Mouse (Mus musculus) MEL (cell line): ENCODE results near the gene E130218I03Rik. TPM values are rescaled to one million over a fixed set of nuclear protein-coding genes. Genes with fewer than 3 reads are reported as not detected.

Source experiments
- DNase-seq: peaks from one replicate; pipeline ENCODE4 v3.0.0; 2011; ENCODE audit warnings: low read depth, low spot score
- H3K27ac ChIP-seq: 2 replicates; pipeline ENCODE4 v1.5.1; 2012; ENCODE audit warnings: low read depth, mild to moderate bottlenecking, control low read depth, low read length, moderate library complexity; ENCODE audit not compliant: control insufficient read depth
- H3K27me3 ChIP-seq, 2 experiments: fragments of 150-350 bp in 1 of 2; sonication (generic) in 1 of 2; 2 replicates each; pipeline ENCODE4 v1.6.1; 2012; ENCODE audit warnings: low read length in 2 of 2, mild to moderate bottlenecking in 2 of 2, improper control_type of control experiment in 1 of 2, moderate library complexity in 1 of 2; ENCODE audit not compliant: insufficient read depth in 2 of 2, control insufficient read depth in 1 of 2
- H3K36me3 ChIP-seq, 2 experiments: 2 replicates each; pipeline ENCODE4 v1.6.1; 2012 to 2014; ENCODE audit warnings: low read length in 2 of 2, improper control_type of control experiment in 1 of 2, inconsistent platforms in 1 of 2, mild to moderate bottlenecking in 1 of 2; ENCODE audit not compliant: insufficient read depth in 2 of 2, control insufficient read depth in 1 of 2
- H3K4me1 ChIP-seq, 2 experiments: fragments of 150-350 bp in 1 of 2; sonication (generic) in 1 of 2; 2 replicates each; pipeline ENCODE4 v1.6.1; 2012; ENCODE audit warnings: low read length in 2 of 2, improper control_type of control experiment in 1 of 2, mild to moderate bottlenecking in 1 of 2; ENCODE audit not compliant: insufficient read depth in 2 of 2, control insufficient read depth in 1 of 2
- H3K4me3 ChIP-seq, 2 experiments: fragments of 150-350 bp in 1 of 2; sonication (generic) in 1 of 2; 2 replicates each; pipeline ENCODE4 v1.5.1; 2012; ENCODE audit warnings: low read depth in 2 of 2, low read length in 2 of 2, mild to moderate bottlenecking in 2 of 2, moderate library complexity in 2 of 2, control low read depth in 1 of 2, improper control_type of control experiment in 1 of 2; ENCODE audit not compliant: control insufficient read depth in 1 of 2, insufficient read depth in 1 of 2
- H3K79me2 ChIP-seq: 2 replicates; pipeline ENCODE4 v1.6.1; 2012; ENCODE audit warnings: mild to moderate bottlenecking, low read length, moderate library complexity; ENCODE audit not compliant: control insufficient read depth, poor library complexity, insufficient read depth
- H3K9ac ChIP-seq: 2 replicates; pipeline ENCODE4 v1.6.1; 2012; ENCODE audit warnings: low read depth, mild to moderate bottlenecking, control low read depth, low read length, moderate library complexity; ENCODE audit not compliant: control insufficient read depth, poor library complexity, severe bottlenecking
- H3K9me3 ChIP-seq: fragments of 150-350 bp; sonication (generic); replicated peaks from 2 replicates; pipeline ENCODE4 v1.6.1; 2012; ENCODE audit warnings: mild to moderate bottlenecking, low read length, improper control_type of control experiment, moderate library complexity; ENCODE audit not compliant: insufficient read depth
- CHD1 ChIP-seq: IDR thresholded peaks from 2 replicates; pipeline ENCODE4 v1.6.1; 2012; ENCODE audit warnings: low read depth, mild to moderate bottlenecking, inconsistent platforms, low read length, improper control_type of control experiment
- E2F4 ChIP-seq: IDR thresholded peaks from 2 replicates; pipeline ENCODE4 v1.6.1; 2011; ENCODE audit warnings: low read depth, low read length, improper control_type of control experiment, borderline replicate concordance
- EP300 ChIP-seq, 2 experiments: IDR thresholded peaks; 2 replicates each; pipeline ENCODE4 v1.6.1; 2011; ENCODE audit warnings: improper control_type of control experiment in 2 of 2, low read length in 2 of 2, low read depth in 1 of 2, mild to moderate bottlenecking in 1 of 2
- ETS1 ChIP-seq: IDR thresholded peaks from 2 replicates; pipeline ENCODE4 v1.6.1; 2012; ENCODE audit warnings: low read depth, mild to moderate bottlenecking, inconsistent platforms, low read length, improper control_type of control experiment, moderate library complexity
- GABPA ChIP-seq: IDR thresholded peaks from 2 replicates; pipeline ENCODE4 v1.6.1; 2012; ENCODE audit warnings: low read depth, mild to moderate bottlenecking, inconsistent platforms, low read length, improper control_type of control experiment, moderate library complexity
- GATA1 ChIP-seq: IDR thresholded peaks from 2 replicates; pipeline ENCODE4 v1.6.1; 2011; ENCODE audit warnings: low read depth, low read length, improper control_type of control experiment
- HCFC1 ChIP-seq: IDR thresholded peaks from 2 replicates; pipeline ENCODE4 v1.6.1; 2012; ENCODE audit warnings: low read depth, mild to moderate bottlenecking, inconsistent platforms, low read length, improper control_type of control experiment, moderate library complexity
- JUND ChIP-seq: IDR thresholded peaks from 2 replicates; pipeline ENCODE4 v1.6.1; 2011; ENCODE audit warnings: low read depth, mild to moderate bottlenecking, improper control_type of control experiment, low read length
- KAT2A ChIP-seq: conservative IDR thresholded peaks from 2 replicates; pipeline ENCODE4 v1.6.1; 2012; ENCODE audit warnings: low read depth, low read length, improper control_type of control experiment, inconsistent platforms
- MAFK ChIP-seq: IDR thresholded peaks from 2 replicates; pipeline ENCODE4 v1.6.1; 2011; ENCODE audit warnings: low read depth, mild to moderate bottlenecking, low read length, improper control_type of control experiment, borderline replicate concordance
- MAZ ChIP-seq: IDR thresholded peaks from 2 replicates; pipeline ENCODE4 v1.6.1; 2012; ENCODE audit warnings: low read depth, mild to moderate bottlenecking, inconsistent platforms, low read length, improper control_type of control experiment
- MEF2A ChIP-seq: IDR thresholded peaks from 2 replicates; pipeline ENCODE4 v1.6.1; 2014; ENCODE audit warnings: low read depth, mild to moderate bottlenecking, inconsistent platforms, low read length, improper control_type of control experiment; ENCODE audit not compliant: poor library complexity, insufficient replicate concordance, severe bottlenecking; ENCODE audit errors: extremely low read depth
- MXI1 ChIP-seq: IDR thresholded peaks from 2 replicates; pipeline ENCODE4 v1.6.1; 2011; ENCODE audit warnings: mild to moderate bottlenecking, low read depth, low read length, improper control_type of control experiment
- MYB ChIP-seq: IDR thresholded peaks from 2 replicates; pipeline ENCODE4 v1.6.1; 2011; ENCODE audit warnings: mild to moderate bottlenecking, low read depth, low read length, improper control_type of control experiment
- MYC ChIP-seq: IDR thresholded peaks from 2 replicates; pipeline ENCODE4 v1.6.1; 2011; ENCODE audit warnings: low read depth, mild to moderate bottlenecking, low read length, improper control_type of control experiment, moderate library complexity
- NELFE ChIP-seq: IDR thresholded peaks from 2 replicates; pipeline ENCODE4 v1.6.1; 2011; ENCODE audit warnings: low read depth, low read length, improper control_type of control experiment
- NRF1 ChIP-seq: IDR thresholded peaks from 2 replicates; pipeline ENCODE4 v1.6.1; 2014; ENCODE audit warnings: low read depth, mild to moderate bottlenecking, inconsistent platforms, low read length, improper control_type of control experiment, moderate library complexity; ENCODE audit not compliant: poor library complexity, insufficient read depth, severe bottlenecking
- POLR2A ChIP-seq, 2 experiments: IDR thresholded peaks; 2 replicates each; pipeline ENCODE4 v1.6.1; 2011 to 2012; ENCODE audit warnings: low read length in 2 of 2, mild to moderate bottlenecking in 2 of 2, control low read depth in 1 of 2, improper control_type of control experiment in 1 of 2, low read depth in 1 of 2, moderate library complexity in 1 of 2; ENCODE audit not compliant: control insufficient read depth in 1 of 2, insufficient read depth in 1 of 2, poor library complexity in 1 of 2
- RCOR1 ChIP-seq: IDR thresholded peaks from 2 replicates; pipeline ENCODE4 v1.6.1; 2012; ENCODE audit warnings: low read depth, mild to moderate bottlenecking, inconsistent platforms, low read length, improper control_type of control experiment
- SIN3A ChIP-seq: IDR thresholded peaks from 2 replicates; pipeline ENCODE4 v1.6.1; 2012; ENCODE audit warnings: low read length, improper control_type of control experiment, inconsistent platforms
- SMC3 ChIP-seq: IDR thresholded peaks from 2 replicates; pipeline ENCODE4 v1.6.1; 2011; ENCODE audit warnings: low read depth, low read length, improper control_type of control experiment
- TCF12 ChIP-seq: IDR thresholded peaks from 2 replicates; pipeline ENCODE4 v1.6.1; 2014; ENCODE audit warnings: low read depth, mild to moderate bottlenecking, inconsistent platforms, low read length, improper control_type of control experiment, moderate library complexity
- UBTF ChIP-seq: IDR thresholded peaks from 2 replicates; pipeline ENCODE4 v1.6.1; 2012; ENCODE audit warnings: low read depth, mild to moderate bottlenecking, inconsistent platforms, low read length, improper control_type of control experiment, moderate library complexity, borderline replicate concordance; ENCODE audit not compliant: insufficient read depth
- USF1 ChIP-seq: IDR thresholded peaks from 2 replicates; pipeline ENCODE4 v1.6.1; 2014; ENCODE audit warnings: low read depth, mild to moderate bottlenecking, inconsistent platforms, low read length, improper control_type of control experiment, moderate library complexity
- ZKSCAN1 ChIP-seq: IDR thresholded peaks from 2 replicates; pipeline ENCODE4 v1.6.1; 2012; ENCODE audit warnings: low read depth, mild to moderate bottlenecking, inconsistent platforms, low read length, improper control_type of control experiment, moderate library complexity
- ZMIZ1 ChIP-seq: IDR thresholded peaks from 2 replicates; pipeline ENCODE4 v1.6.1; 2012; ENCODE audit warnings: low read depth, mild to moderate bottlenecking, inconsistent platforms, low read length, improper control_type of control experiment, moderate library complexity
- polyA plus RNA-seq, 2 experiments: library from polyadenylated mRNA; stranded (reverse) in 1 of 2; unstranded in 1 of 2; fragments of >175 nt in 1 of 2; fragments of >200 nt in 1 of 2; gene quantifications; 2 replicates each; pipeline versions ENCODE4 v1.2.1 to v1.2.4; 2012; ENCODE audit warnings: low replicate concordance in 2 of 2, low read depth in 1 of 2; ENCODE audit not compliant: insufficient read length in 2 of 2, insufficient read depth in 1 of 2, missing spikeins in 1 of 2
- total RNA-seq: library from RNA; depleted of rRNA; stranded (reverse); fragments of 300-350 nt; gene quantifications from 2 replicates; pipeline ENCODE4 v1.2.3, GENCODE M21; 2012

Gene E130218I03Rik
- total and polyA plus RNA-seq, 3 experiments: 1.6 to 2.8 TPM; not detected in 1

GRCm38 (mm10) chr4:134272731-134273416 is 29.4 kb downstream of the E130218I03Rik start:
- peak; percentile 58 for DNase-seq
- H3K4me3 ChIP-seq: peak overlapping the region; percentile 65 to 87
- TF ChIP-seq SMC3 (no peak), MYC (no peak), USF1 (no peak), UBTF (no peak), EP300 (IDR thresholded peaks at IDR 0.05; ENCODE audit: low read depth in 1 of 2, low read length in 2 of 2) (no peak), MAFK (no peak), RCOR1 (peak; percentile 70), TCF12 (no peak), ZKSCAN1 (no peak), JUND (peak; percentile 59; the same call in 1 of the 2 replicates), ETS1 (no peak), MEF2A (no peak), KAT2A (no peak)
- H3K79me2 ChIP-seq: no peaks in the 10 kb centered on the region; the same call in 1 of the 2 replicates
- no peaks in the 10 kb centered on the region for H3K9me3 ChIP-seq
- H3K4me1 ChIP-seq: peaks cover 4 to 12% of the 10 kb centered on the region in 2 experiments; a peak in 3 of 4 replicates
- peak overlapping the region; percentile 85 for H3K27ac ChIP-seq
- no peaks in the 10 kb centered on the region for H3K27me3 ChIP-seq
- peak overlapping the region; percentile 69 for H3K9ac ChIP-seq
- peaks cover 4 to 10% of the 10 kb centered on the region in 2 experiments; a peak in 3 of 4 replicates for H3K36me3 ChIP-seq

GRCm38 (mm10) chr4:134273417-134274345 is 30.2 kb downstream of the E130218I03Rik start:
- Histone ChIP-seq H3K9me3 (no peaks in the 10 kb centered on the region), H3K9ac (peak overlapping the region; percentile 69), H3K4me1 (peaks cover 4 to 12% of the 10 kb centered on the region in 2 experiments; a peak in 3 of 4 replicates), H3K27ac (peak overlapping the region; percentile 85), H3K4me3 (peak overlapping the region; percentile 65 to 87), H3K36me3 (peaks cover 5 to 10% of the 10 kb centered on the region in 2 experiments; a peak in 3 of 4 replicates), H3K27me3 (no peaks in the 10 kb centered on the region), H3K79me2 (no peaks in the 10 kb centered on the region; the same call in 1 of the 2 replicates)
- peak; percentile 97 for DNase-seq
- peak; percentile 47; the same call in 1 of the 2 replicates for TF ChIP-seq MYB
- peak; percentile 83 for TF ChIP-seq GATA1
- peak; percentile 80 for TF ChIP-seq SIN3A
- no peak for TF ChIP-seq ZKSCAN1
- TF ChIP-seq UBTF: no peak
- no peak for TF ChIP-seq MAFK
- TF ChIP-seq MAZ: 0 out of 2 replicates have a peak, but pooled peaks have one; percentile 32
- no peak for TF ChIP-seq MEF2A
- no peak for TF ChIP-seq E2F4
- TF ChIP-seq ZMIZ1: no peak; the same call in none of the 2 replicates
- TF ChIP-seq NRF1: no peak
- peak; percentile 73 for TF ChIP-seq NELFE
- TF ChIP-seq EP300 (IDR thresholded peaks at IDR 0.05; ENCODE audit: low read depth in 1 of 2, low read length in 2 of 2): peak; percentile 48 to 76
- TF ChIP-seq GABPA: no peak
- TF ChIP-seq TCF12: peak; percentile 74
- peak; percentile 63; the same call in 1 of the 2 replicates for TF ChIP-seq MXI1
- peak; percentile 32 to 78; a peak in 2 of 4 replicates for TF ChIP-seq POLR2A (IDR thresholded peaks at IDR 0.05; ENCODE audit: control insufficient read depth in 1 of 2, insufficient read depth in 1 of 2, low read depth in 1 of 2, low read length in 2 of 2, poor library complexity in 1 of 2)
- peak; percentile 74 for TF ChIP-seq HCFC1
- TF ChIP-seq CHD1: 0 out of 2 replicates have a peak, but pooled peaks have one; percentile 13
